Mouse (Mus musculus) intestine, embryonic 14.5 days (tissue): ENCODE data around the gene Tctn1. TPM values are rescaled to one million over a fixed set of nuclear protein-coding genes. Genes with fewer than 3 reads are reported as not detected.
A peak's percentile ranks its signal among the peaks of the same experiment; 100 is the strongest.
"Not testable (repeated sequence)": the region's sequence is repeated elsewhere in the genome, so short reads cannot be mapped to it uniquely, and the experiment has no call there.

Experiments
- ATAC-seq: fragments of 200-750 bp; cut with Nextera tagmentation; replicated peaks from 2 replicates; pipeline ENCODE4 v1.8.0; 2017; ENCODE audit warnings: low read depth, moderate number of reproducible peaks, moderate TSS enrichment, moderate library complexity; ENCODE audit not compliant: low FRiP score, low TSS enrichment
- DNase-seq: peaks from one replicate; pipeline ENCODE4 v3.0.0-alpha.2; 2018; ENCODE audit warnings: low spot score
- H3K27ac ChIP-seq: fragments of 300-500 bp; sonication (generic); 2 replicates; pipeline ENCODE4 v1.5.1; 2014; ENCODE audit warnings: low read depth, mild to moderate bottlenecking, control low read depth
- H3K27me3 ChIP-seq: fragments of 300-500 bp; sonication (generic); replicated peaks from 2 replicates; pipeline ENCODE4 v1.6.1; 2014; ENCODE audit warnings: low read length, control low read depth; ENCODE audit not compliant: control insufficient read depth, insufficient read depth
- H3K36me3 ChIP-seq: fragments of 300-500 bp; sonication (generic); 2 replicates; pipeline ENCODE4 v1.6.1; 2014; ENCODE audit warnings: low read length, control low read depth; ENCODE audit not compliant: control insufficient read depth, insufficient read depth
- H3K4me1 ChIP-seq: fragments of 300-500 bp; sonication (generic); replicated peaks from 2 replicates; pipeline ENCODE4 v1.6.1; 2014; ENCODE audit warnings: low read length, control low read depth, mixed read lengths; ENCODE audit not compliant: control insufficient read depth, insufficient read depth
- H3K4me2 ChIP-seq: fragments of 300-500 bp; sonication (generic); 2 replicates; pipeline ENCODE4 v1.6.1; 2014; ENCODE audit warnings: low read length
- H3K4me3 ChIP-seq: fragments of 300-500 bp; sonication (generic); 2 replicates; pipeline ENCODE4 v1.5.1; 2014; ENCODE audit warnings: low read depth, low read length, control low read depth, mixed read lengths
- H3K9ac ChIP-seq: fragments of 300-500 bp; sonication (generic); 2 replicates; pipeline ENCODE4 v1.6.1; 2014; ENCODE audit warnings: mild to moderate bottlenecking, low read length
- H3K9me3 ChIP-seq: fragments of 300-500 bp; sonication (generic); 2 replicates; pipeline ENCODE4 v1.6.1; 2016; ENCODE audit warnings: low read length, control low read depth; ENCODE audit not compliant: control insufficient read depth
- WGBS: fragments of 180-500 bp; shearing (Covaris S2); extraction: QIAGEN DNeasy Blood & Tissue Kit; methylation state at CpG from one replicate; pipeline ENCODE4 v1.1.7; 2014; 5-methylcytosine and 5-hydroxymethylcytosine counted together
- polyA plus RNA-seq: library from polyadenylated mRNA; unstranded; fragments of >200 nt; fragmentation: Nextera tagmentation; extraction: Ambion mirVana; gene quantifications from 2 replicates; pipeline ENCODE4 v1.2.1, GENCODE M21; 2014

Tctn1 gene
- polyA plus RNA-seq, 1 experiment from 2014 or later: 4.2 TPM

- not testable (repeated sequence) for H3K4me1 ChIP-seq, H3K27ac ChIP-seq, DNase-seq, H3K9me3 ChIP-seq, H3K4me2 ChIP-seq, H3K4me3 ChIP-seq, H3K9ac ChIP-seq, ATAC-seq, H3K27me3 ChIP-seq, H3K36me3 ChIP-seq
- WGBS: 96% methylated on average over 1 of the region's 1 CpGs
These were observed 51.4 kb downstream of the Tctn1 start for GRCm38 (mm10) chr5:122212820-122213219.

GRCm38 (mm10) chr5:122212125-122212524 is 52.1 kb downstream of the Tctn1 start:
- Histone ChIP-seq H3K27ac (no peak overlapping the region), H3K4me1 (peaks cover 7% of the 10 kb centered on the region; the same call in 1 of the 2 replicates), H3K4me3 (no peak overlapping the region), H3K4me2 (no peak overlapping the region), H3K27me3 (no peaks in the 10 kb centered on the region), H3K36me3 (peaks cover 3% of the 10 kb centered on the region; the same call in 1 of the 2 replicates), H3K9me3 (no peaks in the 10 kb centered on the region), H3K9ac (no peak overlapping the region)
- no peak for ATAC-seq
- DNase-seq: no peak
- 87% methylated on average over 8 of the region's 8 CpGs for WGBS

- no peak for DNase-seq
These were observed 53.4 kb downstream of the Tctn1 start for GRCm38 (mm10) chr5:122210890-122211289.

GRCm38 (mm10) chr5:122209591-122210368 is 54.5 kb downstream of the Tctn1 start:
- Histone ChIP-seq H3K9me3 (no peaks in the 10 kb centered on the region), H3K27ac (peak overlapping the region; percentile 47; the same call in 1 of the 2 replicates), H3K36me3 (no peaks in the 10 kb centered on the region), H3K4me3 (peak overlapping the region; percentile 34), H3K9ac (peak overlapping the region; percentile 42), H3K27me3 (no peaks in the 10 kb centered on the region), H3K4me2 (peak overlapping the region; percentile 61), H3K4me1 (peaks cover 7% of the 10 kb centered on the region; the same call in 1 of the 2 replicates)
- DNase-seq (peak; percentile 82), ATAC-seq (peak; percentile 82)
- 5% methylated on average over 20 of the region's 21 CpGs for whole genome bisulfite sequencing

More at GRCm38 (mm10) chr5:122210890-122211289, 53.4 kb downstream of the Tctn1 start:
- H3K4me1 ChIP-seq: peaks cover 7% of the 10 kb centered on the region; the same call in 1 of the 2 replicates
- H3K36me3 ChIP-seq: no peaks in the 10 kb centered on the region
- no peak overlapping the region for H3K27ac ChIP-seq
- no peak for ATAC-seq
- H3K27me3 ChIP-seq: no peaks in the 10 kb centered on the region
- WGBS: 89% methylated on average over 8 of the region's 8 CpGs
- no peak overlapping the region for H3K4me2 ChIP-seq
- H3K9me3 ChIP-seq: no peaks in the 10 kb centered on the region
- H3K4me3 ChIP-seq: no peak overlapping the region
- no peak overlapping the region for H3K9ac ChIP-seq

- no peak overlapping the region for H3K9ac ChIP-seq
- no peaks in the 10 kb centered on the region for H3K9me3 ChIP-seq
- DNase-seq (no peak), ATAC-seq (no peak)
- peak overlapping the region; percentile 61 for H3K4me2 ChIP-seq
- H3K4me1 ChIP-seq: peaks cover 7% of the 10 kb centered on the region; the same call in 1 of the 2 replicates
- no peak overlapping the region for H3K4me3 ChIP-seq
- no peaks in the 10 kb centered on the region for H3K36me3 ChIP-seq
- no peaks in the 10 kb centered on the region for H3K27me3 ChIP-seq
- WGBS: 52% methylated on average over 6 of the region's 6 CpGs
- no peak overlapping the region for H3K27ac ChIP-seq
These were observed 55.4 kb downstream of the Tctn1 start for GRCm38 (mm10) chr5:122208909-122209308.

GRCm38 (mm10) chr5:122206475-122206874 is 57.8 kb downstream of the Tctn1 start, which contains the start of gene Hvcn1:
Gene Hvcn1 (plus strand): TSS chr5:122206804.
- Histone ChIP-seq H3K4me1 (peaks cover 7% of the 10 kb centered on the region; the same call in 1 of the 2 replicates), H3K27ac (no peak within 1 kb of the TSS), H3K27me3 (no peaks in the 10 kb centered on the region), H3K9me3 (no peaks in the 10 kb centered on the region), H3K4me2 (no peak within 1 kb of the TSS), H3K4me3 (no peak within 1 kb of the TSS), H3K9ac (no peak within 1 kb of the TSS), H3K36me3 (no peaks in the 10 kb centered on the region)
- WGBS: 76% methylated on average over 4 of the region's 4 CpGs
- DNase-seq (no peak), ATAC-seq (no peak)

GRCm38 (mm10) chr5:122204180-122204579 is 60.1 kb downstream of the Tctn1 start:
- ATAC-seq: no peak
- Histone ChIP-seq H3K9me3 (no peaks in the 10 kb centered on the region), H3K27ac (no peak overlapping the region), H3K27me3 (no peaks in the 10 kb centered on the region), H3K4me3 (no peak overlapping the region), H3K4me2 (no peak overlapping the region), H3K9ac (no peak overlapping the region), H3K36me3 (no peaks in the 10 kb centered on the region), H3K4me1 (peaks cover 5% of the 10 kb centered on the region; the same call in 1 of the 2 replicates)
- 60% methylated on average over 2 of the region's 2 CpGs for WGBS
- DNase-seq: no peak

GRCm38 (mm10) chr5:122201904-122202303 is 62.4 kb downstream of the Tctn1 start:
- 87% methylated on average over 6 of the region's 6 CpGs for WGBS
- no peak for ATAC-seq
- H3K9me3 ChIP-seq: no peaks in the 10 kb centered on the region

More at GRCm38 (mm10) chr5:122201904-122202303, 62.4 kb downstream of the Tctn1 start:
- Histone ChIP-seq H3K9ac (no peak overlapping the region), H3K27me3 (no peaks in the 10 kb centered on the region), H3K4me3 (no peak overlapping the region), H3K36me3 (no peaks in the 10 kb centered on the region), H3K27ac (no peak overlapping the region), H3K4me2 (no peak overlapping the region), H3K4me1 (no peaks in the 10 kb centered on the region)
- DNase-seq: no peak
